Mouse (Mus musculus) right cerebral cortex, postnatal 14 days (tissue): ENCODE data around the gene Ccl17.
"Not testable (repeated sequence)": the region's sequence is repeated elsewhere in the genome, so short reads cannot be mapped to it uniquely, and the experiment has no call there.

Source experiments
- DNase-seq: peaks from one replicate; pipeline ENCODE4 v3.0.0; 2022

Gene Ccl17

DNA sequence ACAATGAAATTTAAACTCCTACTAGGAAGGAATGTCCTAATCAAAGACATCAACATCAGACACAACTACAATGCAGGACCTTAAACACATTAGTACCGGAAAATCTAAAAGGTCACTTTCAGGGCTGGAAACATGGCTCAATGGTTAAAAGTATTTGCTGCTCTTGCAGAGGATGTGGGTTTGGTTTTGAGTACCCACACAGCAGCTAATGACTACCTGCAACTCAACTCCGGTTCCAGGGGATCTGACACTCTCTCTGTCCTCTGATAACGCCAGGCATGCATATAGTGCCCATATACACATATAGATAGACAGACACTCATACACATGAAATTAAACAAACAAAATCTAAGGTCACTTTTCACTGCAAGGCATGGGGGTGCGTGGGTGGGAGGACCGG is 16.0 kb downstream of the Ccl17 start:
- no peak for DNase-seq

- DNase-seq = no peak
Measured at GRCm38 (mm10) chr8:94828284-94828683, 18.0 kb downstream of the Ccl17 start.

GRCm38 (mm10) chr8:94833901-94834405 is 23.7 kb downstream of the Ccl17 start:
- DNase-seq = not testable (repeated sequence)

DNA sequence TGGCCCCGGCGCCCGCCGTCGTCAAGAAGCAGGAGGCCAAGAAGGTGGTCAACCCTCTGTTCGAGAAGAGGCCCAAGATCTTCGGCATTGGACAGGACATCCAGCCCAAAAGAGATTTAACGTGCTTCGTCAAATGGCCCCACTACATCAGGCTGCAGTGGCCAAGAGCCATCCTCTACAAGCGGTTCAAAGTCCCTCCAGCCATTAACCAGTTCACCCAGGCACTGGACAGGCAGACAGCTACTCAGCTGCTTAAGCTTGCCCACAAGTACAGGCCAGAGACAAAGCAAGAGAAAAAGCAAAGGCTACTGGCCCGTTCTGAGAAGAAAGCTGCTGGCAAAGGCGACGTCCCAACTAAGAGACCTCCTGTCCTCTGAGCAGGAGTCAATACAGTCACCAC is 25.5 kb downstream of the Ccl17 start:
- DNase-seq = not testable (repeated sequence)

- DNase-seq = no peak
Measured at GRCm38 (mm10) chr8:94836456-94837240, 26.4 kb downstream of the Ccl17 start.

- DNase-seq = peak; percentile 96
Measured at GRCm38 (mm10) chr8:94837662-94838574, 27.7 kb downstream of the Ccl17 start, which contains the start of the genes Coq9 and Ciapin1. Gene Coq9, plus strand, starts transcription at chr8:94838321. Gene Ciapin1, minus strand, starts transcription at chr8:94838358.

DNA sequence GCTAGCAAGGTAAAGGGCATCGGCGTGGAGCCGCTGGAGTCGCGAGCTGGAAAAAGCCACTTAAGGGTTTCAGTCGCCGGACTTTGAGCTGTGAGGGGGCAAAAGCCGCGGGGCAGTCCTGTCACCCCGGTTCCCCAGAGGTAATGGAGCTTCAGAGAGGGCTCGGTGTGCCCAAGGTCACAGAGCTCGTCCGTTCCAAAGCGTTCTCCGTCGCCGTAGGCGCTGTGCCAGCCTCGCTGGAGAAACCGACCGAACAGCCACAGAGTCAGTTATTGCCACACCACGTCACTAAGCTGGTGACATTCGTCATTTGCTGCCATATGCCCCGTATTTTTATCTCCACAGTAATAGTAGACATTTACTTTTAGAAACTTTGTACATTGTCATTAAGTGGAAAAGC is 28.3 kb downstream of the Ccl17 start:
- DNase-seq = peak; percentile 69

- DNase-seq = no peak
Measured at GRCm38 (mm10) chr8:94841183-94841582, 30.9 kb downstream of the Ccl17 start.

DNA sequence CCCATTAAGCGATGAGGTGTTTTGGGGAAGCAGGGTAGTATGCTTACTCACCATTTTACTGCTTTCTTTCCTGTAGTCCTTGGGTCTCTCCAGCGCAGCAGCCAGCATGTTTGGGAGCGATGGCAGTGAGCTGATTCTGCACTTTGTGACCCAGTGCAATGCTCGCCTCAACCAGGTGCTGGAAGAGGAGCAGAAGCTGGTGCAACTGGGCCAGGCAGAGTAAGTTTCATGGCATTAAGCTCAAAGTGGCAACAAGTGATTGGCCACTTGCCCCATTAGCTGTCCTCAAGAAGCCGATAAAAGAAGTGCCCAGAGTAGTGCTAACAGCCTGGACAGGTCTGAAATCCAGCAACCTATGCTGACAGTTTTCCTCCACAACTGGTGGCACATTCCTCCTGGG is 39.8 kb downstream of the Ccl17 start:
- DNase-seq = no peak

- not testable (repeated sequence) for DNase-seq
Measured at GRCm38 (mm10) chr8:94854761-94855160, 44.5 kb downstream of the Ccl17 start.

GRCm38 (mm10) chr8:94857011-94857345 is 46.7 kb downstream of the Ccl17 start:
- no peak for DNase-seq

GRCm38 (mm10) chr8:94857346-94858173 is 47.3 kb downstream of the Ccl17 start, which contains the start of gene Polr2c:
Gene Polr2c, plus strand, starts transcription at chr8:94857450.
- peak; percentile 92 for DNase-seq

- DNase-seq = peak; percentile 64
Measured at GRCm38 (mm10) chr8:94861352-94861910, 51.2 kb downstream of the Ccl17 start.
